Mouse (Mus musculus): ENCODE data around the gene Eya3. TPM values are rescaled to one million over a fixed set of nuclear protein-coding genes. Genes with fewer than 3 reads are reported as not detected.

Gene Eya3
- total and polyA plus RNA-seq, 3 experiments, result 21.7 to 270 (median 38.2) TPM

- peaks cover 28% of the 10 kb centered on the region for H3K79me2 ChIP-seq (ENCODE audit: control insufficient read depth, insufficient read depth, low read length, poor library complexity)
- H3K9me3 ChIP-seq (replicated peaks; ENCODE audit: insufficient read depth, low read length), result no peaks in the 10 kb centered on the region
- TF ChIP-seq E2F4 (IDR thresholded peaks at IDR 0.05; ENCODE audit: borderline replicate concordance, low read depth, low read length) (no peak), UBTF (IDR thresholded peaks at IDR 0.05; ENCODE audit: borderline replicate concordance, insufficient read depth, low read depth, low read length) (no peak), POLR2A (IDR thresholded peaks at IDR 0.05; ENCODE audit: control insufficient read depth in 1 of 2, insufficient read depth in 1 of 2, low read depth in 1 of 2, low read length in 2 of 2, poor library complexity in 1 of 2) (peak in 1 of 2 experiments; percentile 46; a peak in 1 of 4 replicates), NRF1 (IDR thresholded peaks at IDR 0.05; ENCODE audit: insufficient read depth, low read depth, low read length, poor library complexity, severe bottlenecking) (no peak), CHD2 (IDR thresholded peaks at IDR 0.05; ENCODE audit: low read length) (no peak), JUND (IDR thresholded peaks at IDR 0.05; ENCODE audit: low read depth, low read length) (no peak), SIN3A (IDR thresholded peaks at IDR 0.05; ENCODE audit: low read length) (peak; percentile 11; the same call in 1 of the 2 replicates)
- peak overlapping the region; percentile 34; the same call in 1 of the 2 replicates for H3K27ac ChIP-seq (ENCODE audit: control insufficient read depth, low read depth, low read length)
- H3K36me3 ChIP-seq (ENCODE audit: control insufficient read depth in 1 of 2, insufficient read depth in 2 of 2, low read length in 2 of 2), result peaks cover 2 to 9% of the 10 kb centered on the region in 2 experiments; a peak in 3 of 4 replicates
- H3K9ac ChIP-seq (ENCODE audit: control insufficient read depth, low read depth, low read length, poor library complexity, severe bottlenecking), result peak overlapping the region; percentile 77
- peak overlapping the region; percentile 79 to 92 for H3K4me3 ChIP-seq (ENCODE audit: control insufficient read depth in 1 of 2, insufficient read depth in 1 of 2, low read depth in 2 of 2, low read length in 2 of 2)
- H3K27me3 ChIP-seq (ENCODE audit: control insufficient read depth in 1 of 2, insufficient read depth in 2 of 2, low read length in 2 of 2), result no peaks in the 10 kb centered on the region
- peaks cover 5 to 8% of the 10 kb centered on the region in 2 experiments for H3K4me1 ChIP-seq (ENCODE audit: control insufficient read depth in 1 of 2, insufficient read depth in 2 of 2, low read length in 2 of 2)
- DNase-seq (ENCODE audit: low read depth, low spot score), result peak; percentile 59
Observed at GRCm38 (mm10) chr4:132639191-132639713, 465 bp downstream of the Eya3 start.

DNA sequence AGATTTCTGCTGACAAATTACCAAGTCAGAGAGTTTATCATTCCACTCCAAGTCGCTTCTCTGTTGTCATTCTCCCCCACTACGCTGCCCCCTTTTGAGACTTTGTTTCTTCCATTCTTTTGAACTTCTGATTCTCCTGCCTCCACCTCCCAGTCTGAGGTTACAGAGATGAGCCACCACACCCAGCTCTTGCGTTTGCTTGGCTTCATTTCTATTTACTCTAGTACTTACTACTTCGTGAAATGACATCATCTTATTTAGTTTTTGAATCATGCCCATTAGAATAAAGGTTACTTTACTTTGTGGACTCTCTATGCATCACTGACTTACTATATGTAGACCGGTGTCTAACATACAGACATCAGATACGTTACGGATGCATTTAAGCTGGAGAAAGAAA is 8.7 kb downstream of the Eya3 start:
- no peaks in the 10 kb centered on the region for H3K36me3 ChIP-seq (ENCODE audit: control insufficient read depth in 1 of 2, insufficient read depth in 2 of 2, low read length in 2 of 2)

GRCm38 (mm10) chr4:132649271-132649999 is 10.6 kb downstream of the Eya3 start:
- no peaks in the 10 kb centered on the region for H3K27me3 ChIP-seq (ENCODE audit: control insufficient read depth in 1 of 2, insufficient read depth in 2 of 2, low read length in 2 of 2)
- H3K4me3 ChIP-seq (ENCODE audit: control insufficient read depth in 1 of 2, insufficient read depth in 1 of 2, low read depth in 2 of 2, low read length in 2 of 2), result no peak overlapping the region
- H3K9ac ChIP-seq (ENCODE audit: control insufficient read depth, low read depth, low read length, poor library complexity, severe bottlenecking), result no peak overlapping the region
- H3K9me3 ChIP-seq (replicated peaks; ENCODE audit: insufficient read depth, low read length), result no peaks in the 10 kb centered on the region
- no peak overlapping the region for H3K27ac ChIP-seq (ENCODE audit: control insufficient read depth, low read depth, low read length)
- H3K79me2 ChIP-seq (ENCODE audit: control insufficient read depth, insufficient read depth, low read length, poor library complexity), result peaks cover 9% of the 10 kb centered on the region; the same call in 1 of the 2 replicates
- no peaks in the 10 kb centered on the region; a peak in 2 of 4 replicates for H3K36me3 ChIP-seq (ENCODE audit: control insufficient read depth in 1 of 2, insufficient read depth in 2 of 2, low read length in 2 of 2)
- DNase-seq (ENCODE audit: low read depth, low spot score), result no peak
- peaks cover 0 to 2% of the 10 kb centered on the region in 2 experiments; a peak in 1 of 4 replicates for H3K4me1 ChIP-seq (ENCODE audit: control insufficient read depth in 1 of 2, insufficient read depth in 2 of 2, low read length in 2 of 2)
- TF ChIP-seq TCF12 (IDR thresholded peaks at IDR 0.05; ENCODE audit: low read depth, low read length), result no peak
- no peak for TF ChIP-seq CHD1 (IDR thresholded peaks at IDR 0.05; ENCODE audit: low read depth, low read length)
- TF ChIP-seq GATA1 (IDR thresholded peaks at IDR 0.05; ENCODE audit: low read depth, low read length), result no peak
- TF ChIP-seq MAX (IDR thresholded peaks at IDR 0.05; ENCODE audit: low read length), result no peak
- no peak for TF ChIP-seq POLR2AphosphoS5 (IDR thresholded peaks at IDR 0.05; ENCODE audit: borderline replicate concordance, low read depth, low read length)
- no peak for TF ChIP-seq RCOR1 (IDR thresholded peaks at IDR 0.05; ENCODE audit: low read depth, low read length)
- no peak for TF ChIP-seq ZKSCAN1 (IDR thresholded peaks at IDR 0.05; ENCODE audit: low read depth, low read length)
- TF ChIP-seq SIN3A (IDR thresholded peaks at IDR 0.05; ENCODE audit: low read length), result no peak
- TF ChIP-seq EP300 (IDR thresholded peaks at IDR 0.05; ENCODE audit: low read depth in 1 of 2, low read length in 2 of 2), result no peak
- TF ChIP-seq JUND (IDR thresholded peaks at IDR 0.05; ENCODE audit: low read depth, low read length), result no peak
- TF ChIP-seq GABPA (IDR thresholded peaks at IDR 0.05; ENCODE audit: low read depth, low read length), result no peak
- no peak for TF ChIP-seq POLR2A (IDR thresholded peaks at IDR 0.05; ENCODE audit: control insufficient read depth in 1 of 2, insufficient read depth in 1 of 2, low read depth in 1 of 2, low read length in 2 of 2, poor library complexity in 1 of 2)

More for the DNA sequence above, 8.7 kb downstream of the Eya3 start:
- no peak for DNase-seq (ENCODE audit: low read depth, low spot score)
- no peak overlapping the region for H3K4me3 ChIP-seq (ENCODE audit: control insufficient read depth in 1 of 2, insufficient read depth in 1 of 2, low read depth in 2 of 2, low read length in 2 of 2)
- no peaks in the 10 kb centered on the region for H3K27me3 ChIP-seq (ENCODE audit: control insufficient read depth in 1 of 2, insufficient read depth in 2 of 2, low read length in 2 of 2)
- H3K27ac ChIP-seq (ENCODE audit: control insufficient read depth, low read depth, low read length), result no peak overlapping the region
- TF ChIP-seq HCFC1 (IDR thresholded peaks at IDR 0.05; ENCODE audit: low read depth, low read length), result no peak
- no peak for TF ChIP-seq BHLHE40 (IDR thresholded peaks at IDR 0.05; ENCODE audit: borderline replicate concordance, low read depth, low read length)
- peaks cover 9% of the 10 kb centered on the region; the same call in 1 of the 2 replicates for H3K79me2 ChIP-seq (ENCODE audit: control insufficient read depth, insufficient read depth, low read length, poor library complexity)
- no peak overlapping the region for H3K9ac ChIP-seq (ENCODE audit: control insufficient read depth, low read depth, low read length, poor library complexity, severe bottlenecking)
- H3K9me3 ChIP-seq (replicated peaks; ENCODE audit: insufficient read depth, low read length), result no peaks in the 10 kb centered on the region
- H3K4me1 ChIP-seq (ENCODE audit: control insufficient read depth in 1 of 2, insufficient read depth in 2 of 2, low read length in 2 of 2), result no peaks in the 10 kb centered on the region; a peak in 1 of 4 replicates
